Comparison of ENCODE assay signal across 8 mouse cellular contexts in the genomic region with DNA sequence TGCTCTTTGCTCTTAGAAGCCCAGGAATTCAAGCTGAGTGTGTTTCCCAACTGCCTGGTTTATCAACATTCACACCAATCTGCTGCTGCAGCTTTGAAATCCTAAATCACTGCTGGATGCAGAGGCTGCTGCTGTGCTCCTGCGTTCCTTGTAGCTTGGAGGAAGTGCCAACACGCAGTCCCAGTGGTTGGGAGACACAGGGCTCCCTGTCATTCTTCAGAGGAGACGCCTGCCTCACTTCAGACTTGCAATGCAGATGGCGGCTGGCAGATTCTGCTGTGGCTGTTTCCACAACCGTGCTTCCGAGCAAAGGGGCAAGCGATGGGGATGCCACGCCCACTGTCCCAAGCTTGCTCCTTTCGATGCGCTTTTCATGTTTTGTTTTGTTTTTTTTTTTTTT.
DNase-seq lines count a peak whose midpoint lies in the region; ATAC-seq and TF ChIP-seq lines count a peak whose summit lies in the region.

No protein-coding gene starts in this region.

- H3K36me3 ChIP-seq in heart, embryonic 13.5 days: no peaks in the 10 kb centered on the region
- no peaks in the 10 kb centered on the region for H3K36me3 ChIP-seq in stomach, embryonic 14.5 days (ENCODE audit: control insufficient read depth, insufficient read depth, low read length)
- H3K36me3 ChIP-seq in stomach, postnatal 0 days (ENCODE audit: control insufficient read depth, insufficient read depth, low read length): no peaks in the 10 kb centered on the region
- H3K36me3 ChIP-seq in hindbrain, postnatal 0 days (ENCODE audit: insufficient read depth, low read length): no peaks in the 10 kb centered on the region
- H3K36me3 ChIP-seq in stomach, embryonic 15.5 days: no peaks in the 10 kb centered on the region

- peak overlapping the region; percentile 59; the same call in 1 of the 2 replicates for H3K9ac ChIP-seq in heart, embryonic 13.5 days
- H3K9ac ChIP-seq in stomach, embryonic 14.5 days (replicated peaks; ENCODE audit: low read depth, low read length): no peak overlapping the region
- no peak overlapping the region for H3K9ac ChIP-seq in stomach, postnatal 0 days (ENCODE audit: low read length)
- H3K9ac ChIP-seq in hindbrain, postnatal 0 days (replicated peaks; ENCODE audit: low read length): 0 out of 2 replicates have a peak overlapping the region, but pooled peaks have one; percentile 30
- H3K9ac ChIP-seq in stomach, embryonic 15.5 days: no peak overlapping the region

- 33% methylated on average over 10 of the region's 10 CpGs for WGBS in heart, embryonic 13.5 days
- 53% methylated on average over 10 of the region's 10 CpGs for WGBS in stomach, embryonic 14.5 days
- WGBS in stomach, postnatal 0 days: 43% methylated on average over 10 of the region's 10 CpGs
- 32% methylated on average over 10 of the region's 10 CpGs for WGBS in hindbrain, postnatal 0 days
- WGBS in stomach, embryonic 15.5 days: 49% methylated on average over 10 of the region's 10 CpGs

- no peak for DNase-seq in heart, adult 9 months (ENCODE audit: low spot score in 2 of 2)
- no peak for DNase-seq in stomach, postnatal 0 days (ENCODE audit: low spot score)
- DNase-seq in hindbrain, postnatal 0 days (ENCODE audit: low spot score): peak; percentile 54
- no peak for DNase-seq in B cell, adult 2 months

- no peaks in the 10 kb centered on the region for H3K27me3 ChIP-seq in heart, embryonic 13.5 days (replicated peaks)
- no peaks in the 10 kb centered on the region for H3K27me3 ChIP-seq in stomach, embryonic 14.5 days (ENCODE audit: control insufficient read depth, insufficient read depth, low read length)
- H3K27me3 ChIP-seq in stomach, postnatal 0 days (ENCODE audit: control insufficient read depth, insufficient read depth, low read length): no peaks in the 10 kb centered on the region
- no peaks in the 10 kb centered on the region for H3K27me3 ChIP-seq in hindbrain, postnatal 0 days (ENCODE audit: insufficient read depth, low read length)
- no peaks in the 10 kb centered on the region for H3K27me3 ChIP-seq in stomach, embryonic 15.5 days (replicated peaks)

- peak overlapping the region; percentile 44 for H3K4me2 ChIP-seq in heart, embryonic 13.5 days
- H3K4me2 ChIP-seq in stomach, embryonic 14.5 days (replicated peaks; ENCODE audit: low read depth, low read length): no peak overlapping the region
- no peak overlapping the region for H3K4me2 ChIP-seq in stomach, postnatal 0 days (replicated peaks; ENCODE audit: low read depth)
- H3K4me2 ChIP-seq in hindbrain, postnatal 0 days (ENCODE audit: low read depth, low read length): 0 out of 2 replicates have a peak overlapping the region, but pooled peaks have one; percentile 11
- no peak overlapping the region for H3K4me2 ChIP-seq in stomach, embryonic 15.5 days

- H3K9me3 ChIP-seq in heart, embryonic 13.5 days: no peaks in the 10 kb centered on the region
- no peaks in the 10 kb centered on the region for H3K9me3 ChIP-seq in stomach, embryonic 14.5 days (ENCODE audit: control insufficient read depth, low read depth, low read length)
- H3K9me3 ChIP-seq in stomach, postnatal 0 days (ENCODE audit: control insufficient read depth, low read length): no peaks in the 10 kb centered on the region
- no peaks in the 10 kb centered on the region for H3K9me3 ChIP-seq in hindbrain, postnatal 0 days (ENCODE audit: low read length)
- no peaks in the 10 kb centered on the region for H3K9me3 ChIP-seq in stomach, embryonic 15.5 days

- TF ChIP-seq CTCF in stomach, postnatal 0 days (IDR thresholded peaks at IDR 0.05; ENCODE audit: low read depth): no peak
- no peak for TF ChIP-seq CTCF in hindbrain, postnatal 0 days (IDR thresholded peaks at IDR 0.05; ENCODE audit: low read depth)

- no peak for TF ChIP-seq EP300 in stomach, postnatal 0 days (optimal IDR thresholded peaks at IDR 0.05)

- peak overlapping the region; percentile 64 for H3K27ac ChIP-seq in heart, embryonic 13.5 days (replicated peaks)
- peak overlapping the region; percentile 2 for H3K27ac ChIP-seq in stomach, embryonic 14.5 days (ENCODE audit: low read length)
- H3K27ac ChIP-seq in stomach, postnatal 0 days (replicated peaks): no peak overlapping the region
- H3K27ac ChIP-seq in hindbrain, postnatal 0 days: peak overlapping the region; percentile 82
- H3K27ac ChIP-seq in stomach, embryonic 15.5 days: peak overlapping the region; percentile 6; the same call in 1 of the 2 replicates

- peaks cover 53% of the 10 kb centered on the region for H3K4me1 ChIP-seq in heart, embryonic 13.5 days
- peaks cover 30% of the 10 kb centered on the region for H3K4me1 ChIP-seq in stomach, embryonic 14.5 days (ENCODE audit: control insufficient read depth, insufficient read depth, low read length)
- 0 out of 2 replicates have a peak, but pooled peaks cover 8% of the 10 kb centered on the region for H3K4me1 ChIP-seq in stomach, postnatal 0 days (replicated peaks; ENCODE audit: control insufficient read depth, insufficient read depth)
- peaks cover 51% of the 10 kb centered on the region for H3K4me1 ChIP-seq in hindbrain, postnatal 0 days (ENCODE audit: insufficient read depth, low read length)
- peaks cover 33% of the 10 kb centered on the region for H3K4me1 ChIP-seq in stomach, embryonic 15.5 days

- H3K4me3 ChIP-seq in heart, embryonic 13.5 days: no peak overlapping the region
- H3K4me3 ChIP-seq in stomach, embryonic 14.5 days (ENCODE audit: low read depth, low read length): no peak overlapping the region
- H3K4me3 ChIP-seq in stomach, postnatal 0 days (ENCODE audit: low read depth, low read length): no peak overlapping the region
- H3K4me3 ChIP-seq in hindbrain, postnatal 0 days (ENCODE audit: low read length): no peak overlapping the region
- H3K4me3 ChIP-seq in stomach, embryonic 15.5 days (replicated peaks): no peak overlapping the region

- ATAC-seq in heart, embryonic 13.5 days (ENCODE audit: extremely low read depth, insufficient number of reproducible peaks, low FRiP score, low TSS enrichment): no peak
- no peak; the same call in 1 of the 2 replicates for ATAC-seq in stomach, embryonic 14.5 days (ENCODE audit: insufficient number of reproducible peaks, insufficient read depth, low FRiP score, low read depth)
- no peak for ATAC-seq in stomach, postnatal 0 days (ENCODE audit: low FRiP score, low TSS enrichment)
- no peak for ATAC-seq in hindbrain, postnatal 0 days
- ATAC-seq in stomach, embryonic 15.5 days (ENCODE audit: insufficient read depth, low FRiP score, low read depth): no peak
- ATAC-seq in megakaryocyte, adult 5-6 weeks (ENCODE audit: poor library complexity, severe bottlenecking): no peak

Comparison
In these comparisons a context has a peak if more than half of its experiments do, and no peak if none do; other contexts are left out.
1. H3K4me2 ChIP-seq: peak in heart, embryonic 13.5 days (single experiment) and hindbrain, postnatal 0 days (single experiment); none in stomach, embryonic 14.5 days (single experiment), stomach, postnatal 0 days (single experiment) and stomach, embryonic 15.5 days (single experiment).
2. H3K9ac ChIP-seq: peak in heart, embryonic 13.5 days (single experiment) and hindbrain, postnatal 0 days (single experiment); none in stomach, embryonic 14.5 days (single experiment), stomach, postnatal 0 days (single experiment) and stomach, embryonic 15.5 days (single experiment).